Mouse (Mus musculus) colon, adult 2 months (tissue): ENCODE measurements around the gene Clca2. TPM values are rescaled to one million over a fixed set of nuclear protein-coding genes. Genes with fewer than 3 reads are reported as not detected.

Source experiments
- polyA plus RNA-seq: library from polyadenylated mRNA; depleted of rRNA; stranded (reverse); fragments of >200 nt; gene quantifications from 2 replicates; pipeline ENCODE4 v1.2.3, GENCODE M21; 2012; rRNA removed

The Clca2 gene
- 0.15 and 0.31 TPM in 2 replicates for polyA plus RNA-seq

DNA sequence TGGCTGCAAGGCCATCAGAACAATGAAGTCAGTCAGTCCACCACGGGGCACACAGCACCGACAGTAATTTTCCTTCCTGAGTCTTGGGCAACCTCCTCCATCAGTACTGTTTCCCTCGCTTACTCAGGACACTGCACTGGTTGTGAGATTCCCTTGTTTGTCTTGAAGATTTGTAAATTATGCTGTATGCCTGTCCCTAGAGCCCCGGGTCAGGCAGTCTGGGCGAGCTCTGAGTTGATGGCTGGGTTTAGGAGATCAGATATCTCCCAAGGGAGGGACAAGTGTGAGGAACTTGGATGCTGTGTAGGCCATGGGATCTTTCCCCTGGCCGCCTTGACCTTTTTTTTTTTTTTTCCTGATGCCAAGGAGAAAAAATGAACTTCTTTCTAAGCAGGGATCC is at the start of gene Clca2:
Gene Clca2 (minus strand): TSS at position 153 of the 400 bp plus-strand sequence.

DNA sequence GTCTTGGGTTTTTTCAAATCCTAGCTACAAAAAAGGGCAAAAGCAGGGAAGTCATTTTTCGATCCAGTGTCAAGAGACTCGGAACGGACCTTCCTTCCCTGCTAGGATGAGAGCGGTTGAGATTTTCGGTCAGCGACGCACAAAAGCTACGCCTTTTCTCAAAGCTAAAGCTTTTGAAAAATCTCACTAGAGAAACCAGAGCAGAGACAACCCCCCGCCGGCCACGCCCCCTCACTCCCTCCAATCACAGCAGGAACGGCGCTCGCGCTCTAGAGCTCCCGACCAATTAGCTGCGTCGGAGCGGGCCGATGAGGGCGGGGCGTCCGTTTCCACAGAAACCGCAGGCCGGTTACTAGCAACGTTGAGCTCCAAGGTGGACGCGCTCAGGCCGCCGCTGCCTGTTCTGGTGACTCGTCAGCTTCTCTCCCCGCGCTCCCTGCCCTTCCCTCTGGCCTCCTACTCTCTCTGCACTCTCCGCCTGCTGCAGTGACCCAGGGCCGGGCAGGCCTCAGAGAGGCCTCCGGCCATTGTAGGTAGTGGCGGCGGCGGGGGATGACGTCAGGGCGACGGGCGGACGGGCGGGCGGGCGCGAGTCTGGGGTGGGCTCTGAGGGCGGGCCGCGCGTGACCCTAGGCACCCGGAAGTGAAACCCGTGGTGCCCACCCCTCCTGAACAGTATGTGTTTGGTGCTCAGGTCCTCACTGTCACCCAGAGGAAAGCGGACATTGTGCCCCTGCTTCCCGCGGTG is 19.2 kb upstream of the Clca2 start, which contains the start of gene Odf2l:
Gene Odf2l (plus strand): TSS at position 335 of the 748 bp plus-strand sequence.

DNA sequence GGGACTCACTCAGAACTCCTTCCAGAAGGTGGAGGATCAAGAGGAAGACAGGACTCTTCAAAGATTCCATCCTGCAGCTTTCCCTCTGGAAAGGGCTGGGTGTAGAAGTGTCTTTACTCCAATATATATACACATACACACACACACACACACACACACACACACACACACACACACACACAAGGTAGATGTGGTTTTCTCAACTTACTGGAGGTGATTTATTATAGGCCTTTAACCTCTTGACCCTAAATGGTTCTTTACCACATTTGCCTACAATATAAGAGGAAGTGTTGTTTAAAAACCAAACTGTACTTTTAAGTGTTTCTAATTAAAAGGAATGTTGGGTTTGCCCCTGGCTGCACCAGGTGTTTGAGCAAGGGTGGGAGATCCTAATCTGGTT is 66.6 kb downstream of the Clca2 start, which contains the start of gene Clca1:
Gene Clca1 (minus strand): TSS at position 101 of the 400 bp plus-strand sequence.

Other genes with a start within 250 kb of the Clca2 start
- 0.29 and 0.52 TPM in 2 replicates for gene Clca4b, start 166.9 kb downstream of the Clca2 start, polyA plus RNA-seq
- gene Clca4a, start 124.4 kb downstream of the Clca2 start, polyA plus RNA-seq, result 30.6 and 40.7 TPM in 2 replicates
- gene Clca1, start 66.7 kb downstream of the Clca2 start, polyA plus RNA-seq, result 661 and 673 TPM in 2 replicates
- 1.4 and 1.9 TPM in 2 replicates for gene Odf2l, start 19.1 kb upstream of the Clca2 start, polyA plus RNA-seq
- gene Col24a1, start 193.0 kb upstream of the Clca2 start, polyA plus RNA-seq, result 0.38 and 0.97 TPM in 2 replicates